Mouse (Mus musculus): Measurements from ENCODE around the gene Plcd4. TPM values are rescaled to one million over a fixed set of nuclear protein-coding genes. Genes with fewer than 3 reads are reported as not detected.

The Plcd4 gene
- polyA plus RNA-seq, 1 experiment from 2014 or later: 0.38 TPM

DNA sequence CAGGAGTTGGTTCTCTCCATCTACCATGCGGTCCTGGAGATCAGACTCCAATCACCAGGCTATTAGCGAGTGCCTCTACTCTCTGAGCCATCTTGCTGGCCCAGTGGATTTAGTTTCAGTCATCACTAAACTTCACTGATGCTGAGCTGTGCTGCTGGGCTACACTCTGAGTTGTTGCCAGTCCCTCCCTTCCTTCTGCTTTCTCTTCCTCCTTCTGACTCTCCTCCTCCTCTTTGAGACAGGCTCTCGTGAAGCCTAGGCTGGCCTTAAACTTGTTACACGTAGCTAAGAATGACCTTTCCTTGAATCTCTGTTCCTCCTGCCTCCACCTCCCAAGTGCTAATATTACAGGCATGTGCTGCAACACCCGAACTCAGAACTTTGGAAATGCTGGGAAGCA is 16.4 kb downstream of the Plcd4 start:
- Histone ChIP-seq H3K27ac (ENCODE audit: low read depth, low read length) (no peak overlapping the region), H3K4me3 (ENCODE audit: low read depth, low read length) (no peak overlapping the region), H3K27me3 (replicated peaks; ENCODE audit: control insufficient read depth, insufficient read depth, low read length) (no peaks in the 10 kb centered on the region), H3K9me3 (ENCODE audit: control insufficient read depth) (no peaks in the 10 kb centered on the region), H3K4me1 (replicated peaks; ENCODE audit: control insufficient read depth, insufficient read depth, low read length) (no peaks in the 10 kb centered on the region), H3K36me3 (ENCODE audit: control insufficient read depth, insufficient read depth) (0 out of 2 replicates have a peak, but pooled peaks cover under 1% of the 10 kb centered on the region), H3K9ac (ENCODE audit: low read depth, low read length) (no peak overlapping the region), H3K4me2 (replicated peaks; ENCODE audit: low read depth) (no peak overlapping the region)
- no peak for TF ChIP-seq CTCF (IDR thresholded peaks at IDR 0.05; ENCODE audit: low read depth)
- WGBS: 85% methylated on average over 5 of the region's 5 CpGs
- no peak for ATAC-seq

DNA sequence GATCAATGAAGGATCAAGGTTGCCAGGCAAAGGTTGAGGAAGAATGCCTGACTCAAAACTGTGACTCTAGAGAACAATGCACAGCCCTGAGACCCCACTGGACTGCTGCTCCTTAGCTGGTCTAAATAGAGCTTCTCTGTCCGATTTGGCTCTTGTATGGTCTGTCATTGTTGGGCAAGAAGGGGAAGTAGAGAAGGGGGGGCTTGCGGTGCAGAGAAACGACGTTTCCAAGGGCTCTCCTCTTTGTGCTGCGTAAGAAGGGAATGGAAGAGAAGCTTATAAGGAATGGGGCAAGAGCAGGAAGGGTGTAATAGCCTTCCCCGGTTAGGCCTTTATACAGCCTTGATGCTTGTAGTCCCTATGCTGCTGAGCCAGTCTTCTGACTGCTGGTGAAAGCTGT is 23.1 kb downstream of the Plcd4 start:
- H3K27me3 ChIP-seq (replicated peaks; ENCODE audit: control insufficient read depth, insufficient read depth, low read length): no peaks in the 10 kb centered on the region
- H3K36me3 ChIP-seq (ENCODE audit: control insufficient read depth, insufficient read depth): peaks cover 63% of the 10 kb centered on the region
- H3K4me3 ChIP-seq (ENCODE audit: low read depth, low read length): no peak overlapping the region
- no peaks in the 10 kb centered on the region for H3K4me1 ChIP-seq (replicated peaks; ENCODE audit: control insufficient read depth, insufficient read depth, low read length)
- ATAC-seq: no peak
- no peak overlapping the region for H3K9ac ChIP-seq (ENCODE audit: low read depth, low read length)
- H3K9me3 ChIP-seq (ENCODE audit: control insufficient read depth): no peaks in the 10 kb centered on the region
- H3K4me2 ChIP-seq (replicated peaks; ENCODE audit: low read depth): no peak overlapping the region
- no peak overlapping the region for H3K27ac ChIP-seq (ENCODE audit: low read depth, low read length)
- 91% methylated on average over 6 of the region's 6 CpGs for WGBS
- TF ChIP-seq CTCF (IDR thresholded peaks at IDR 0.05; ENCODE audit: low read depth): no peak

DNA sequence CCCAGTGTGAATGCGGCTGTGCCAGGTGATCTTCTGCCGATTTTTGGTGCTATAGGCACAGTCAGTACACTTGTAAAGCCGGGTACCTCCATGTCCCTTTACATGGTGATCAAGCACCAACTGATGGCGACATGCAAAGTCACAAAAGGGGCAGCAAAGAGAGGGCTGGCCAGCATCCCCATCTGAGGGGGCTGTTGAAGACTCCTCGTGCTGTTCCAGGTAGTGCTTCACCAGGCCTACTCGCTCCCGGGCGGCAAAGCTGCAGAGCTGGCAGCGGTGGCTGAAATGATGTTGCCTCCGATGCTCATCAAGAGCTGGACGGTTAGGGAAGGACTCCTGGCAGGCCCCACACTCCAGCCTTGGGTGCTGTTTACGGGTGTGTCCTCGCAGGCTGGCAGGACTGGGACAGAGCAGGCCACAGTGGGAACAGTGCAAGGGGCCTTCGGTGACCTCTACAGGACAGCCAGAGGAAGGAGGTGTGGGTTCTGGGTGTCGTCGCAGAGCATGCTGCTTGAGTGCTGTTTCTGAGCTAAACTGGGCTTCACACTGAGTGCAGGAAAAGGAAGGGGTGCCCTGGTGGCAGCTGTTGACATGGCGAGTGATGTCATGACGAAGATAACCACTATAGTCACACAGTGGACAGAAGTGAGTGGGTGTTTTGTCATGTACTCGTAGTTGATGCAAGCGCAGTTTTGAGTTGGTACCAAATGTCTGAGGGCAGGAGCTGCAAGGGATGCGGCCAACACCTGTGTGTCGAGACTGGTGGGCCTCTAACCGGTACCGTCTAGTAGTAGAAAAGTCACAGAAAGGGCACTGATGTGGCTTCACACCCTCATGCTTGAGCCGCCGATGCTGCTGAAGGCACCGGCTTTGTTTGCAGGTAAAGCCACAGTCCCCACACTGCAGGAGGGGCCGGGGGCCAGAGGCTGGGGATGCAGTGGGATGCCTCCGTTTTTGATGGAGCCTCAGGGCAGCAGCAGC is 27.3 kb downstream of the Plcd4 start:
- Histone ChIP-seq H3K4me2 (replicated peaks; ENCODE audit: low read depth) (no peak overlapping the region), H3K4me1 (replicated peaks; ENCODE audit: control insufficient read depth, insufficient read depth, low read length) (no peaks in the 10 kb centered on the region), H3K27me3 (replicated peaks; ENCODE audit: control insufficient read depth, insufficient read depth, low read length) (no peaks in the 10 kb centered on the region), H3K27ac (ENCODE audit: low read depth, low read length) (no peak overlapping the region; the same call in 1 of the 2 replicates), H3K9ac (ENCODE audit: low read depth, low read length) (no peak overlapping the region), H3K9me3 (ENCODE audit: control insufficient read depth) (no peaks in the 10 kb centered on the region), H3K4me3 (ENCODE audit: low read depth, low read length) (no peak overlapping the region), H3K36me3 (ENCODE audit: control insufficient read depth, insufficient read depth) (peaks cover 87% of the 10 kb centered on the region)
- ATAC-seq: no peak
- no peak for TF ChIP-seq CTCF (IDR thresholded peaks at IDR 0.05; ENCODE audit: low read depth)
- 91% methylated on average over 29 of the region's 29 CpGs for WGBS

- no peak for TF ChIP-seq CTCF (IDR thresholded peaks at IDR 0.05; ENCODE audit: low read depth)
- 89% methylated on average over 3 of the region's 3 CpGs for WGBS
- Histone ChIP-seq H3K9me3 (ENCODE audit: control insufficient read depth) (no peaks in the 10 kb centered on the region), H3K4me2 (replicated peaks; ENCODE audit: low read depth) (no peak overlapping the region), H3K4me3 (ENCODE audit: low read depth, low read length) (no peak overlapping the region), H3K4me1 (replicated peaks; ENCODE audit: control insufficient read depth, insufficient read depth, low read length) (no peaks in the 10 kb centered on the region), H3K9ac (ENCODE audit: low read depth, low read length) (no peak overlapping the region), H3K27ac (ENCODE audit: low read depth, low read length) (no peak overlapping the region), H3K27me3 (replicated peaks; ENCODE audit: control insufficient read depth, insufficient read depth, low read length) (no peaks in the 10 kb centered on the region), H3K36me3 (ENCODE audit: control insufficient read depth, insufficient read depth) (peaks cover 26% of the 10 kb centered on the region)
- no peak for ATAC-seq
Measured at GRCm38 (mm10) chr1:74582621-74583020, 39.9 kb downstream of the Plcd4 start.

DNA sequence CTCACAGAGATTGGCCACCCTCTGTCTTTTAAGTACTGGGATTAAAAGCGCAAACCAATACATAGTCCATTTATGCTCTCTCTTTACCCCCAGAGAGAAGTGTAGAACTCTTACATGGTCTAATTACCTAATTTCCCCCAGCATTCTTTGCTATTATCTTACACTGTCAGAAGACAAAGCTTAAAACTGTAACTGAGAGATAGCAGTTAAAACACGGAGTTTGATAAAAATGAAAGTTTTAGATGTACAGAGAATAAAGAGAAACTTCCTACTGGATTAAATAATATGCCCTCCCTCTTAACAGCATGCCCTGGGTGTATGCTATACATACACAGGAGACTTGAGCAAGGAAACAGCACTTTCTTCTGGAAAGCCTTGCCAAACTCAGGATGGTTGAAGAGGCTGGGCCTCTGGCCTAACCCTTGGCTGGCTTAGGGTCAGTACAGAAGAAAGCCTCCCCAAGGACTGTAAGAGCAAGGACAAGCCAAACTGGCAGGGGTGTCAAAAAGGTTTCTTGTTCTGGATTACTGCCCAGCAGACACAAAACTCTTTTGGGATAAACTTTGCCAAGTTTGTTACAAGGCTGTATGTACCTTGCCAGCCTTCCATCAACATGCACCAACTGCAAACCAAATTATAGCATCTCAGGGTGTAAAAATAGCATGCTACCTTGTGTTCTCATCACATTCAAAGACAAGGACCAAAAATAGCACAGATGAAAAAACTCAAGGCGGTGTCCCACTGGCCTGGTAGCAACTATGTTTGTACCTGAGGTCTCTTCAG is 42.1 kb downstream of the Plcd4 start:
- Histone ChIP-seq H3K36me3 (ENCODE audit: control insufficient read depth, insufficient read depth) (peaks cover 14% of the 10 kb centered on the region), H3K4me1 (replicated peaks; ENCODE audit: control insufficient read depth, insufficient read depth, low read length) (peaks cover 3% of the 10 kb centered on the region; the same call in 1 of the 2 replicates), H3K27ac (ENCODE audit: low read depth, low read length) (no peak overlapping the region), H3K9me3 (ENCODE audit: control insufficient read depth) (no peaks in the 10 kb centered on the region), H3K4me3 (ENCODE audit: low read depth, low read length) (no peak overlapping the region), H3K9ac (ENCODE audit: low read depth, low read length) (no peak overlapping the region), H3K27me3 (replicated peaks; ENCODE audit: control insufficient read depth, insufficient read depth, low read length) (no peaks in the 10 kb centered on the region), H3K4me2 (replicated peaks; ENCODE audit: low read depth) (no peak overlapping the region)
- 93% methylated on average over 3 of the region's 3 CpGs for WGBS
- no peak for ATAC-seq
- TF ChIP-seq CTCF (IDR thresholded peaks at IDR 0.05; ENCODE audit: low read depth): no peak

GRCm38 (mm10) chr1:74587233-74587772 is 44.6 kb downstream of the Plcd4 start:
- Histone ChIP-seq H3K36me3 (ENCODE audit: control insufficient read depth, insufficient read depth) (peaks cover 19% of the 10 kb centered on the region), H3K4me1 (replicated peaks; ENCODE audit: control insufficient read depth, insufficient read depth, low read length) (peaks cover 3% of the 10 kb centered on the region; the same call in 1 of the 2 replicates), H3K9ac (ENCODE audit: low read depth, low read length) (peak overlapping the region; percentile 65), H3K4me3 (ENCODE audit: low read depth, low read length) (peak overlapping the region; percentile 89), H3K27ac (ENCODE audit: low read depth, low read length) (peak overlapping the region; percentile 68; the same call in 1 of the 2 replicates), H3K27me3 (replicated peaks; ENCODE audit: control insufficient read depth, insufficient read depth, low read length) (no peaks in the 10 kb centered on the region), H3K4me2 (replicated peaks; ENCODE audit: low read depth) (peak overlapping the region; percentile 71), H3K9me3 (ENCODE audit: control insufficient read depth) (no peaks in the 10 kb centered on the region)
- ATAC-seq: no peak
- WGBS: under 1% methylated on average over 24 of the region's 24 CpGs
- no peak for TF ChIP-seq CTCF (IDR thresholded peaks at IDR 0.05; ENCODE audit: low read depth)

Data from intestine, postnatal 0 days (tissue).